Mouse (Mus musculus) spleen, adult 2 months (tissue): ENCODE data around the gene Btbd35f26.
"Not testable (repeated sequence)": the region's sequence is repeated elsewhere in the genome, so short reads cannot be mapped to it uniquely, and the experiment has no call there.

Source experiments
- CTCF ChIP-seq: fragments of 200-500 bp; IDR thresholded peaks from 2 replicates; pipeline ENCODE4 v1.5.1; 2011; ENCODE audit warnings: mild to moderate bottlenecking, inconsistent platforms; ENCODE audit not compliant: insufficient read depth, insufficient read length, insufficient replicate concordance; ENCODE audit errors: extremely low read depth
- POLR2A ChIP-seq: fragments of 200-500 bp; IDR thresholded peaks from 2 replicates; pipeline ENCODE4 v1.6.1; 2011; ENCODE audit warnings: low read depth, low read length, inconsistent platforms

DNA sequence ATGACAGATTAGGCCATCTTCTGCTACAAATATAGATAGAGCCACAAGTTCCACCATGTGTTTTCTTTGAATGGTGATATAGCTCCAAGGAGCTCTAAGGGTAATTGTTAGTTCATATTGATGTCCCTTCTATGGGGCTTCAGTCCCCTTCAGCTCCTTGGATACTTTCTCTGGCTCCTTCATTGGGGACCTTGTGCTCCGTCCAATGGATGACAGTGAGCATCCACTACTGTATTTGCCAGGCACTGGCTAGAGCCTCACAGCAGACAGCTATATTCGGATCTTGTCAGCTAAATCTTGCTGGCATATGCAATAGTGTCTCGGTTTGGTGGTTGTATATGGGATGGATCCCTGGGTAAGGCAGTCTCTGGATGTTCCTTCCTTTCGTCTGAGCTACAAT, 5.7 kb downstream of the Btbd35f26 start:
- TF ChIP-seq POLR2A, CTCF: not testable (repeated sequence)
